Mouse (Mus musculus) hindbrain, embryonic 11.5 days (tissue): ENCODE results near the gene Utrn. TPM values are rescaled to one million over a fixed set of nuclear protein-coding genes. Genes with fewer than 3 reads are reported as not detected.

Experiments used
- ATAC-seq: fragments of 200-750 bp; cut with Nextera tagmentation; 2 replicates; pipeline ENCODE4 v1.8.0; 2017; ENCODE audit warnings: mild to moderate bottlenecking, moderate TSS enrichment, moderate library complexity; ENCODE audit not compliant: low FRiP score
- DNase-seq: peaks from one replicate; pipeline ENCODE4 v3.0.0-alpha.2; 2015; ENCODE audit warnings: low spot score
- H3K27ac ChIP-seq: fragments of 300-500 bp; sonication (generic); 2 replicates; pipeline ENCODE4 v1.5.1; 2014; ENCODE audit warnings: mild to moderate bottlenecking, low read depth, low read length
- H3K27me3 ChIP-seq: fragments of 300-500 bp; sonication (generic); 2 replicates; pipeline ENCODE4 v1.6.1; 2014; ENCODE audit warnings: mild to moderate bottlenecking, low read length, moderate library complexity, mixed read lengths; ENCODE audit not compliant: control insufficient read depth, insufficient read depth
- H3K36me3 ChIP-seq: fragments of 300-500 bp; sonication (generic); 2 replicates; pipeline ENCODE4 v1.6.1; 2014; ENCODE audit warnings: mild to moderate bottlenecking, low read length, moderate library complexity, mixed read lengths; ENCODE audit not compliant: control insufficient read depth, insufficient read depth
- H3K4me1 ChIP-seq: fragments of 300-500 bp; sonication (generic); replicated peaks from 2 replicates; pipeline ENCODE4 v1.6.1; 2014; ENCODE audit warnings: low read length, mixed read lengths; ENCODE audit not compliant: control insufficient read depth, insufficient read depth
- H3K4me2 ChIP-seq: fragments of 300-500 bp; sonication (generic); replicated peaks from 2 replicates; pipeline ENCODE4 v1.6.1; 2014; ENCODE audit warnings: mild to moderate bottlenecking, low read depth, low read length
- H3K4me3 ChIP-seq: fragments of 300-500 bp; sonication (generic); 2 replicates; pipeline ENCODE4 v1.5.1; 2014; ENCODE audit warnings: low read depth, low read length
- H3K9ac ChIP-seq: fragments of 300-500 bp; sonication (generic); 2 replicates; pipeline ENCODE4 v1.6.1; 2014; ENCODE audit warnings: low read depth, low read length
- H3K9me3 ChIP-seq: fragments of 300-500 bp; sonication (generic); 2 replicates; pipeline ENCODE4 v1.6.1; 2016; ENCODE audit warnings: low read length; ENCODE audit not compliant: control insufficient read depth
- WGBS: fragments of 180-500 bp; shearing (Covaris S2); extraction: QIAGEN DNeasy Blood & Tissue Kit; methylation state at CpG from one replicate; pipeline ENCODE4 v1.1.7; 2014; 5-methylcytosine and 5-hydroxymethylcytosine counted together
- polyA plus RNA-seq: library from polyadenylated mRNA; unstranded; fragments of >200 nt; fragmentation: Nextera tagmentation; extraction: Ambion mirVana; gene quantifications from 2 replicates; pipeline ENCODE4 v1.2.1, GENCODE M21; 2014

The Utrn gene
- polyA plus RNA-seq, 1 experiment from 2014 or later, result 54.7 TPM

DNA sequence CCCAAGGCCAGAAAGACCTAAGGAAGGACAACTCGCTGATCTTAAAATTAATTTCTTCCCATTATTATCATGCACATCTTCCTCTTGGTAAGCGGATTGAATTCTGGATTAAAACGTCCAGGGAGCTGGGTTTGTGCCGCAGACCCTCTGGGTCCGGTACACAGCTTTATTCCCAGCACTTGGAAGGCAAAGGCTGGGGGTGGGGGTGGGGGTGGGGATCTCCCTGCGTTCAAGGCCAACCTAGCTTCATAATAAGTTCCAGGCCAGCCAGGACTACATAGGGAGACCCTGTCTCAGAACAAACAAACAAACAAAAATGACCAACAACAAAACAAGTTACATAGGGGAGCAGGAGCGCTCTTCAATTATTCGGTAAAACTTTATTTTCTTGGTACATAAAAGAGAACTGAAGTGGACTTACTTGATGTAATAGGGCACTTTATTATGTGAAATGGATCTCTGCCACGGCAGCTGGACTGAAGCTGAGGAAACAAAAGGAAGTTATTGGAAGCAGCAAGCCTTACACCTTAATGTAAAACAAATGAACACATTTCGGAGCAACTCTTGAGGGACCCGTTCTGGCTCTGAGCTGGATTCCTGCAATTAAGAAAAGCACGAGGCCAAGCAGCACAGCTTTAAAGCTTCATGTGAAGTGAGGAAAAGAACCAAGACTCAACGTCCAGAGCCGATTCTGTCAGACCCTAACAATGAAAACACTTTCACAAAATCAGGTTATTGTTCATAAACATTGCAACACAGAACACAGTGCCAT lies 394.1 kb downstream of the Utrn start:
- ATAC-seq (no peak), DNase-seq (no peak)
- Histone ChIP-seq H3K9ac (no peak overlapping the region), H3K27ac (no peak overlapping the region), H3K4me1 (no peaks in the 10 kb centered on the region), H3K36me3 (no peaks in the 10 kb centered on the region), H3K4me2 (no peak overlapping the region), H3K9me3 (no peaks in the 10 kb centered on the region), H3K27me3 (no peaks in the 10 kb centered on the region), H3K4me3 (no peak overlapping the region)
- 74% methylated on average over 14 of the region's 14 CpGs for WGBS

- Histone ChIP-seq H3K9me3 (no peaks in the 10 kb centered on the region), H3K4me3 (no peak overlapping the region), H3K27me3 (no peaks in the 10 kb centered on the region), H3K4me1 (no peaks in the 10 kb centered on the region), H3K9ac (no peak overlapping the region), H3K4me2 (no peak overlapping the region), H3K36me3 (no peaks in the 10 kb centered on the region), H3K27ac (no peak overlapping the region)
- WGBS, result 84% methylated on average over 5 of the region's 5 CpGs
- no peak for ATAC-seq
- no peak for DNase-seq
Measured at GRCm38 (mm10) chr10:12469391-12470057, 399.6 kb downstream of the Utrn start.

DNA sequence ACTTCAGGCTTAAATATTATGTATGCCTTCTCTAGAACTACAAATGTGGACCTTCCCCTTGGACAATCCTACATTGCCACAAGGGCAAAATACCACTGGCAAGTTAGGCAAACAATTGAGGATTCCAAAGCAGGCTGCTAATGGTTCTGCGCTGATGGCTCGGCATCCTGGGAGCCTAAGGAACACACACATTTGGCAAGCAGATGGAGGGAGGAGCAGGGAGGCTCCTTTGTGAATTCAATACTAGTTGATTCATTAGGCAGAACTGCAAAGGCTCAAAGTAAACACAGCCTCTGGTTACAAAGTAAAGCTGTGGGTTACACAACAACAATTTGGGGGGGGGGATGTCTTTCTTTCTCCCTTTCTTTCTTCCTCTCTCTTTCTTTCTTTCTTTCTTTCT lies 401.6 kb downstream of the Utrn start:
- peak; percentile 9 for DNase-seq
- Histone ChIP-seq H3K9me3 (no peaks in the 10 kb centered on the region), H3K27me3 (no peaks in the 10 kb centered on the region), H3K4me3 (no peak overlapping the region), H3K27ac (no peak overlapping the region), H3K4me1 (no peaks in the 10 kb centered on the region), H3K9ac (no peak overlapping the region), H3K36me3 (no peaks in the 10 kb centered on the region), H3K4me2 (no peak overlapping the region)
- 43% methylated on average over 2 of the region's 2 CpGs for WGBS
- ATAC-seq, result no peak

DNA sequence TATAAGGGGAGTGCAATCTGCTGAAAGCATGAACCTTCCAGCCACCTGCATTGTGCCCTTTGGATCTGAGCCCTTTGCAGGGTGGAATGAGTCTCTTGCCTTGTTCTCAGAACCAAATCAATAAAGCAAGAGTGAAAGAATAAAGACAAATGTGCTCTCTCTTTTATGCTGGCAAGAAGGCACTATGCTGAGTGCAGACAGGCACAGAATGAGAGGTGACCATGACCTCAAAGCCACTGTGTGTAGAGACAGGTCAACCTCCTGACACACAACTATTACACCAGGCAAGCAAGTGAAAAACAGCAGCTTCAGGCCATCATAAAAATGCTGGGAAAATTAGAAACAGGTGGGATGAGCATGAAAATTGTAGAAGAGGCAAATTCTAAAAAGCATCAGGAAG lies 408.2 kb downstream of the Utrn start:
- Histone ChIP-seq H3K9ac (no peak overlapping the region), H3K4me2 (no peak overlapping the region), H3K27ac (no peak overlapping the region), H3K4me1 (no peaks in the 10 kb centered on the region), H3K9me3 (no peaks in the 10 kb centered on the region), H3K27me3 (no peaks in the 10 kb centered on the region), H3K36me3 (no peaks in the 10 kb centered on the region), H3K4me3 (no peak overlapping the region)
- ATAC-seq, result no peak
- DNase-seq, result no peak

GRCm38 (mm10) chr10:12456867-12457266 lies 412.3 kb downstream of the Utrn start:
- DNase-seq (no peak), ATAC-seq (no peak)
- Histone ChIP-seq H3K9me3 (no peaks in the 10 kb centered on the region), H3K4me1 (no peaks in the 10 kb centered on the region), H3K27me3 (no peaks in the 10 kb centered on the region), H3K4me3 (no peak overlapping the region), H3K9ac (no peak overlapping the region), H3K27ac (no peak overlapping the region), H3K36me3 (no peaks in the 10 kb centered on the region), H3K4me2 (no peak overlapping the region)
- 94% methylated on average over 1 of the region's 1 CpGs for WGBS

DNA sequence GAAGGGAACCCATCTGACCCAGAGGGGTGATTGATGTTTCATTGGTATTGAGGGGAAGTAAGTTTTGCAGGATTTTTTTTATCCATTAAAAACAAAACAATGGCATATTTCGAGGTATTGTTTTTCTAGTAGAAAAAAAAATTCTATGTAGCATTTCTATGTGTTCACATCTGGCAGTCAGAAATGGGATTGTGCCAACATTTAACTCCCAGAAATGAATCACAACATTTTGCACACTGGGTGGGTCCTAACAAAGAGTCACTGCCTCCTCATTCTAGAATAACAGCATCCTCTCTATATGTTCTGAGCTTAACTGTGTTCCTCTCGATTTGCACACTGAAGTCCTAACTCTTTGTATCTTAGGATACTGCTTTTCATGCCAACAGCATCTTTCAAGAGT lies 416.5 kb downstream of the Utrn start:
- H3K27ac ChIP-seq, result no peak overlapping the region
- no peak for ATAC-seq
- H3K9me3 ChIP-seq, result no peaks in the 10 kb centered on the region
- no peaks in the 10 kb centered on the region for H3K4me1 ChIP-seq
- 83% methylated on average over 2 of the region's 2 CpGs for WGBS
- no peaks in the 10 kb centered on the region for H3K27me3 ChIP-seq
- no peak for DNase-seq
- no peak overlapping the region for H3K4me2 ChIP-seq
- H3K9ac ChIP-seq, result no peak overlapping the region
- no peak overlapping the region for H3K4me3 ChIP-seq
- no peaks in the 10 kb centered on the region for H3K36me3 ChIP-seq

DNA sequence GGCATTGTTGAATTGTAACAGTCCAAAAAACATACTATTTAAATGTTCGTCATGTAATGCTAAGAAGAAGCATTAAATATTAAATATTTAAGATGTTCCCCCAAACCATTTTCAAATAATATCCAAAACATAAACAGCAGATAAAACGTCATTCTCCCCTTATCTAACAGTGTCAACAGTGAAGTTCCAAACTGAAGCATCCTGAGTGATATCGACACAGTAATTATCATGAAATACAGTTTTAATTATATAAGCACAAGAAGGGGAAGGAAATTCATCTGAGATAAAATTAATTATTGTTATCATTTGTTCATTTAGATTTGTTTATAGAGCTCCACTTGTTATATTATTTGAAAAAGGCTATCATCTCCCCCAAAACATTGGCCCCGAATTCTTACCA lies 425.0 kb downstream of the Utrn start:
- ATAC-seq, result no peak

DNA sequence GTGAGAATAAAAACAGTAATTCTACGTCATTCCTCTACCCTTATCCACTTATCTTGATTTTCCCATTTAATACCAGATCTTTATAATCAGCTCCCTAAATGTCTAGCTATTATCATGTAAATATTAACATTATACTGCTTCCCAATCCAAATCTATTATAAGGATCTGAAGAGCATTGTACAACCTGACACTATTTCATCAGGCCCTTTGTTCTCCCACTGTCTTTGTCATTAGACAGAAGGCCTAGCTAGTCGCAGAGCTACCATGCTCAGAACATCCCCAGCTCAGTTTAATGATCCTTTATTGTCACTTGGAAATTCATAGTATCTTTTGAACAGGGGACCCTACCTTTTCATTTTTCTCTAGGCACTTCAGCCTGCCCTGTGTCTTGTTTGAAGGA lies 436.0 kb downstream of the Utrn start:
- no peak overlapping the region for H3K9ac ChIP-seq
- H3K4me3 ChIP-seq, result no peak overlapping the region
- H3K4me2 ChIP-seq, result no peak overlapping the region
- H3K9me3 ChIP-seq, result no peaks in the 10 kb centered on the region
- no peak for ATAC-seq
- no peaks in the 10 kb centered on the region for H3K4me1 ChIP-seq
- DNase-seq, result no peak
- no peaks in the 10 kb centered on the region for H3K36me3 ChIP-seq
- 70% methylated on average over 2 of the region's 2 CpGs for WGBS
- no peaks in the 10 kb centered on the region for H3K27me3 ChIP-seq
- no peak overlapping the region for H3K27ac ChIP-seq

More for the DNA sequence above, 425.0 kb downstream of the Utrn start:
- Histone ChIP-seq H3K4me2 (no peak overlapping the region), H3K9me3 (no peaks in the 10 kb centered on the region), H3K4me1 (no peaks in the 10 kb centered on the region), H3K9ac (no peak overlapping the region), H3K36me3 (no peaks in the 10 kb centered on the region), H3K4me3 (no peak overlapping the region), H3K27me3 (no peaks in the 10 kb centered on the region), H3K27ac (no peak overlapping the region)
- WGBS, result 90% methylated on average over 4 of the region's 4 CpGs
- DNase-seq, result no peak

DNA sequence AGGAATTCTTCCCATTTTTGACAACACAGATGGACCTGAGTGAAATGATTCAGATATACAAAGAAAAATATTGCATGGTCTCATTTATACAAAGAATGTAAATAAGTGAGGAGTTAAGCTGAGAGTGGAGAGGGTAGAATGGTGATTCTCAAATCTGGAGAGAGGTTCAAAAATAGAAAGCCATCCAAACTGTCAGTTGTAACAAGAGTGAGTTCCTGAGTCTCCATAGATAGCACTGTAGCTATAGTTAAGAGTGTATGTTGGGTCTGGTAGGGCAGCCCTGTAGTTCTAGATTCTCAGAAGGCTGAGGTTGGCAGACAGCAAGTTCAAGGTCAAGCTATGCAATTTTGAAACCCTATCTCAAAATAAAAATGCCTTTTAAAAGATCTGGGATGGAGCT lies 438.8 kb downstream of the Utrn start:
- Histone ChIP-seq H3K4me1 (no peaks in the 10 kb centered on the region), H3K36me3 (no peaks in the 10 kb centered on the region), H3K9ac (no peak overlapping the region), H3K4me2 (no peak overlapping the region), H3K27me3 (no peaks in the 10 kb centered on the region), H3K27ac (no peak overlapping the region), H3K9me3 (no peaks in the 10 kb centered on the region), H3K4me3 (no peak overlapping the region)
- ATAC-seq (no peak), DNase-seq (no peak)
